Mouse (Mus musculus) G1E (cell line): ENCODE measurements around the gene Serinc2. TPM values are rescaled to one million over a fixed set of nuclear protein-coding genes. Genes with fewer than 3 reads are reported as not detected.

Experiments used
- ATAC-seq: 2 replicates; pipeline ENCODE4 v1.8.0; 2016; ENCODE audit warnings: mild to moderate bottlenecking; ENCODE audit not compliant: insufficient number of reproducible peaks, poor library complexity, low FRiP score, severe bottlenecking; ENCODE audit errors: extremely low read depth
- DNase-seq: peaks from one replicate; pipeline ENCODE4 v3.0.0; 2012; ENCODE audit warnings: low spot score
- H3K27me3 ChIP-seq: 2 replicates; pipeline ENCODE4 v1.6.1; 2012; ENCODE audit warnings: mild to moderate bottlenecking, low read length, inconsistent platforms; ENCODE audit not compliant: insufficient read depth
- H3K36me3 ChIP-seq: replicated peaks from 2 replicates; pipeline ENCODE3; 2012; ENCODE audit warnings: mild to moderate bottlenecking, inconsistent platforms
- H3K4me1 ChIP-seq: 2 replicates; pipeline ENCODE4 v1.6.1; 2012; ENCODE audit warnings: low read depth, low read length, inconsistent platforms, mixed read lengths; ENCODE audit not compliant: insufficient read depth
- H3K4me3 ChIP-seq: 2 replicates; pipeline ENCODE4 v1.5.1; 2012; ENCODE audit warnings: low read depth, mild to moderate bottlenecking, inconsistent platforms, low read length, moderate library complexity, mixed read lengths
- H3K9me3 ChIP-seq: replicated peaks from 2 replicates; pipeline ENCODE4 v1.6.1; 2012; ENCODE audit warnings: inconsistent platforms
- CTCF ChIP-seq: IDR thresholded peaks from 2 replicates; pipeline ENCODE4 v1.5.1; 2012; ENCODE audit warnings: low read depth, low read length, inconsistent platforms, mixed read lengths
- GATA1 ChIP-seq: IDR thresholded peaks from 2 replicates; pipeline ENCODE4 v1.6.1; 2012; ENCODE audit warnings: borderline replicate concordance, low read length, inconsistent platforms, mixed read lengths
- GATA2 ChIP-seq: IDR thresholded peaks from 2 replicates; pipeline ENCODE4 v1.6.1; 2012; ENCODE audit warnings: low read depth, low read length, inconsistent platforms, borderline replicate concordance
- POLR2AphosphoS5 ChIP-seq: IDR thresholded peaks from 2 replicates; pipeline ENCODE4 v1.6.1; 2012; ENCODE audit warnings: low read depth, low read length, inconsistent platforms; ENCODE audit not compliant: insufficient replicate concordance
- TAL1 ChIP-seq: conservative IDR thresholded peaks from 2 replicates; pipeline ENCODE4 v1.6.1; 2012; ENCODE audit warnings: low read depth, low read length, inconsistent platforms, mixed read lengths
- polyA plus RNA-seq: library from polyadenylated mRNA; stranded (reverse); fragments of >175 nt; gene quantifications from 2 replicates; pipeline ENCODE4 v1.2.3, GENCODE M21; 2012
- total RNA-seq, 2 experiments: library from RNA; stranded (forward) in 1 of 2; stranded (reverse) in 1 of 2; fragments of 200-1000 nt in 1 of 2; fragments of >200 nt in 1 of 2; fragmentation: Nextera tagmentation in 1 of 2; gene quantifications; 2 replicates each; pipeline ENCODE4 v1.2.3; 2014 to 2017

Gene Serinc2
- total and polyA plus RNA-seq, 3 experiments: not detected

DNA sequence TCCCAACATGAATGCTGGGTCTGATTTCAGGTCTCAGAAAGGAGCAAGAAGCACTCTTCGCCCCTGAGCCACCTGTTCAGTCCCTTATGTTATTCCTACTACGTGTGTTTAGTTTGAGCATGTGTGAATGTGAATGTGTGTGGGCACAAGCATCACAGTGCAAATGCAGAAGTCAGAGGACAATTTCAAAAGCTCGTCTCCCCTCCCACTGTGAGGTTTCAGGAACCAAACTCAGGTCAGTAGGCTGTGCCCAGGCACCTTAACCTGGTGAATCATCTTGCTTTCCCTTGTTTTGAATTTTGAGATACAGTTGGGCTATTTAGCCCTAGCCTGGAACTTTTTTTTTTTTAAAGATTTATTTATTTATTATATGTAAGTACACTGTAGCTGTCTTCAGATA lies 10.8 kb upstream of the Serinc2 start:
- Histone ChIP-seq H3K4me1 (peaks cover 11% of the 10 kb centered on the region; the same call in 1 of the 2 replicates), H3K27me3 (peaks cover 37% of the 10 kb centered on the region), H3K36me3 (no peaks in the 10 kb centered on the region), H3K9me3 (no peaks in the 10 kb centered on the region), H3K4me3 (no peak overlapping the region)
- TF ChIP-seq CTCF (no peak), POLR2AphosphoS5 (no peak), GATA2 (no peak), GATA1 (no peak), TAL1 (no peak)
- no peak for DNase-seq
- ATAC-seq: no peak

DNA sequence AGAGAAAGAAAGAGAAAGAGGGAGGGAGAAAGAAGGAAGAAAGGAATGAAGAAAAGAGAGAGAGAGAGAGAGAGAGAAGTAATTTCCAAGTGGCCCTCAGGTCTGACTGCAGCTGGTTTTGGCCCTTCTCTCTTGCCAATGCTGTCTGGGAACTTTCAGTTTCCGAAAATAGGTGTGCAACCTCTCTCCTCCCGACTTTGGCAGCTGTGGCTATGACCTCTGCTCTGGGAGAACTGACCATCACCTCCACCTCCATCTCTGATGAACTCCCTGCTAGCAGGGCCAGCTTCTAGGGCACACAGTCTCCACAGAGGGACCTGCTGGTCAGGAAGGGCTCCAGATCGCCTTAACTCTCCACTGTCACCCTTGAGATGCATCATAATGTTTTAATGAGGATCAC lies 7.5 kb upstream of the Serinc2 start:
- Histone ChIP-seq H3K36me3 (no peaks in the 10 kb centered on the region), H3K4me3 (no peak overlapping the region), H3K27me3 (peaks cover 48% of the 10 kb centered on the region), H3K4me1 (no peaks in the 10 kb centered on the region), H3K9me3 (no peaks in the 10 kb centered on the region)
- ATAC-seq: no peak
- TF ChIP-seq CTCF (no peak), GATA1 (no peak), POLR2AphosphoS5 (no peak), TAL1 (no peak), GATA2 (no peak)
- DNase-seq: no peak

DNA sequence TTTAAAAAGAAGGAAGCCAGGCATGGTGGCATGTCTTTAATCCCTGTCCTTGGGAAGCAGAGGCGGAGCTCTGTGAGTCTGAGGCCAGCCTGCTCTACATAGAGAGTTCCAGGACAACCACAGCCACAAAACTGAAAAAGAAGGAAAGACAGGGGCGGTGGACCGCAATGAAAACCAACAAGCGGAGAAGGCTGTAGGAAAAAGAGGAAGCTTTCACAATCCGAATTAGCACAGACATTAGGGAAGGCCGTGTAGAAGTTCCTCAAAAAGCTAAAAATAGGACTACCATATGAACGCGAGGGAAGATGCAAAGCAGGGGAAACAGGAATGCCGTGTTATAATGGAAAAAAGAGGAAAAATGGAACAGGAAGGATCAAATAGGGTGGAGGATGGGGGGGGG lies 4.8 kb upstream of the Serinc2 start:
- H3K4me3 ChIP-seq: no peak overlapping the region
- no peaks in the 10 kb centered on the region for H3K9me3 ChIP-seq
- H3K36me3 ChIP-seq: no peaks in the 10 kb centered on the region
- ATAC-seq: no peak
- no peak for DNase-seq
- H3K27me3 ChIP-seq: peaks cover 45% of the 10 kb centered on the region
- H3K4me1 ChIP-seq: no peaks in the 10 kb centered on the region
- no peak for TF ChIP-seq GATA2
- TF ChIP-seq TAL1: no peak
- TF ChIP-seq CTCF: no peak
- no peak for TF ChIP-seq GATA1
- TF ChIP-seq POLR2AphosphoS5: no peak

DNA sequence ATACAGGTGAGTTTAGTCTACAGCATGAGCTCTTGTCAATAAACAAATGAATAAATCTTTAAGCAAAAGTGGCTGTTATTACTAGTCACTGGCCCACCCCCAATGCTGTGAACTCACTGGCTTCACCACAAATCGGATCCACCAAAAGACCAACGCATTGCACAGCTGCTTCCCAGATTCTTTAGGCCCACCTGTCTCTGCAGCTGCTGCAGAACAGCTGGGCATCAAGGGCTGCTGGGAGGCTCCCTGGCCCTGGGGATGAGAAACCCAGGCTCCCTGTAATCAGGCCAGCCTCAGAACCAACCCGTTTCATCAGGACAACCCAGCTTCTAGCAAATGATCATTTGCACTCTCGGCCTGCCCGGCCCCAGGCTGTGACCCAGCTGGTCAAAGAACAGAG lies 3.9 kb upstream of the Serinc2 start:
- H3K36me3 ChIP-seq: no peaks in the 10 kb centered on the region
- no peaks in the 10 kb centered on the region for H3K4me1 ChIP-seq
- no peak for ATAC-seq
- H3K4me3 ChIP-seq: no peak overlapping the region
- no peak for DNase-seq
- peaks cover 44% of the 10 kb centered on the region for H3K27me3 ChIP-seq
- H3K9me3 ChIP-seq: no peaks in the 10 kb centered on the region
- TF ChIP-seq TAL1 (no peak), GATA2 (no peak), GATA1 (no peak), POLR2AphosphoS5 (no peak), CTCF (no peak)

DNA sequence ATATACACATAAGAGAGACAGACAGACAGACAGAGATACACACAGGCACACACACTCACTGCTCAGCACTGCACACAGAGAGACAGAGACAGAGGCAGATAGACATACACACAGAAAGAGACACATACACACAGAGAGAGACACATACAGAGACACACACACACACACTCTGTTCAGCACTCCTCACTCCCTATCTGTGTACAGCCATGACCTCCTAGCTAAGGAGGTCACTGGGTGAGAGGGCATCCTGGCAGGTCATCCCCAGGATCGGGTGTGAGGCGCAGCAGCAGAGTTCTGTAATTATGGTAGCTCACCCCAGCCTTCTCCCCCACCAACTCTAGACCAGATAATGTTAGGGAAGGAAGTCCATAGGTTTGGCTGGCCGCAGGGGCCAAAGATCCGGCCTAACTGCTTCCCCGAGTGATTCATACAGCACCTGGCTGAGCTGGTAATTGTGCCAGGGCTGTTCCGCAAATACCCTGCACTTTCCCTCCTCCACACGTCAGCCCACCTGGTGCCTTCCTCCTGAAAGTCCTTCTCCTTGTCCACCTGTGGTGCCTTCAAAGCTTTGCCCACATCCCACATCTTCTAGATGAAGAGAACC lies 2.3 kb downstream of the Serinc2 start:
- TF ChIP-seq CTCF (no peak), POLR2AphosphoS5 (no peak), GATA1 (no peak), TAL1 (no peak), GATA2 (no peak)
- Histone ChIP-seq H3K27me3 (peaks cover 47% of the 10 kb centered on the region), H3K36me3 (no peaks in the 10 kb centered on the region), H3K4me3 (no peak overlapping the region), H3K4me1 (no peaks in the 10 kb centered on the region), H3K9me3 (no peaks in the 10 kb centered on the region)
- no peak for ATAC-seq
- no peak for DNase-seq

DNA sequence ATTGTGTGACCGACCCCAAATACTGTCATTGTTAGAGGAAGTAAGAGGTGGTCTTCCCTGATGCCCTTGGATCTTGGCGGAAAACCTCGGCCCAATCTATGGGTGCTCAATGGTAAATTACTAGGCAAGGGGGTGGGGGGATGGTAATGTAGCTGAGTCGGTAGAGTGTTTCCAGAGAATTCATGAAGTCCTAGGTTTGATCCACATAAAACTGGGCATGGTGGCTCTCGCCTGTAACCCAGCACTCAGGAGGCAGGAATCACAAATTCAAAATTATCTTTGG lies 3.2 kb downstream of the Serinc2 start:
- H3K27me3 ChIP-seq: peaks cover 45% of the 10 kb centered on the region
- no peaks in the 10 kb centered on the region for H3K36me3 ChIP-seq
- ATAC-seq (no peak), DNase-seq (no peak)
- no peaks in the 10 kb centered on the region for H3K9me3 ChIP-seq
- TF ChIP-seq TAL1 (no peak), POLR2AphosphoS5 (no peak), GATA1 (no peak), CTCF (no peak), GATA2 (no peak)
- no peaks in the 10 kb centered on the region for H3K4me1 ChIP-seq
- H3K4me3 ChIP-seq: no peak overlapping the region
